Comparison of ENCODE assay signal across 13 mouse cellular contexts in the genomic region with DNA sequence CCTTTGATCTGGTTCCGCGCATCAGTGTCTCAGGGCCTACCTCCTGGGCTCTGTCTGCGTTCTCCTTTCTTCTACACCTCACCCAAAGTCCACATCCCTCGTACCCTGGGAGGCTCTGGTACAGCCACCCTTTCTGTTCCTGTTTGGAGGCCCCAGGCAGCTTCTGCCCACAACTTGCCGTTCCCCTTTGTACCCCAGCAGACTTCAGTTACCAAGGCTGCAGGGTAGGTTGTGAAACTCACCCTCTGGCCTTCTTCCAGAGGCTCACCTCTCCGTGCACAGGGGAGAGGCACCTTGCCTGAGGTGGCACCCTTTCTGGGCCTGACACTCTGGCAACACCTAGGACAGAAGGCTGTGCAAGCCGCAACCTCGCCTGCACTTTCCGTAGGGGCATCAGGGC. TPM values are rescaled to one million over a fixed set of nuclear protein-coding genes. Genes with fewer than 3 reads are reported as not detected.
DNase-seq lines count a peak whose midpoint lies in the region; ATAC-seq and TF ChIP-seq lines count a peak whose summit lies in the region.
"Had no signal": no experiment of that assay in that cellular context is flagged by ENCODE, and none has a peak within 500 bp of the region (broad histone marks: within the 10 kb centered on the region; RNA-seq: fewer than 3 reads in every experiment).

No protein-coding gene starts in this region.

- 68% methylated on average over 9 of the region's 9 CpGs for WGBS in cerebellum, adult 2 months
- WGBS in lung, embryonic 16.5 days: 76% methylated on average over 9 of the region's 9 CpGs
- 78% methylated on average over 9 of the region's 9 CpGs for WGBS in hindbrain, embryonic 16.5 days
- 77% methylated on average over 9 of the region's 9 CpGs for WGBS in kidney, embryonic 16.5 days

- H3K4me2 ChIP-seq in lung, embryonic 16.5 days (ENCODE audit: low read depth, low read length): no peak overlapping the region
- H3K4me2 ChIP-seq in hindbrain, embryonic 16.5 days (ENCODE audit: low read length): no peak overlapping the region
- H3K4me2 ChIP-seq in kidney, embryonic 16.5 days (replicated peaks; ENCODE audit: low read depth, low read length): no peak overlapping the region
- H3K4me2 ChIP-seq: forebrain, embryonic 13.5 days; lung, embryonic 14.5 days had no signal

- H3K9ac ChIP-seq in lung, embryonic 16.5 days (ENCODE audit: low read length): no peak overlapping the region
- H3K9ac ChIP-seq in hindbrain, embryonic 16.5 days (ENCODE audit: low read depth, low read length): no peak overlapping the region; the same call in 1 of the 2 replicates
- no peak overlapping the region for H3K9ac ChIP-seq in kidney, embryonic 16.5 days (replicated peaks; ENCODE audit: low read length)
- H3K9ac ChIP-seq: forebrain, embryonic 13.5 days; lung, embryonic 14.5 days had no signal

- no peaks in the 10 kb centered on the region; the same call in 1 of the 2 replicates for H3K9me3 ChIP-seq in lung, embryonic 16.5 days (ENCODE audit: control insufficient read depth, low read length)
- no peaks in the 10 kb centered on the region for H3K9me3 ChIP-seq in hindbrain, embryonic 16.5 days (ENCODE audit: control insufficient read depth, low read length)
- no peaks in the 10 kb centered on the region for H3K9me3 ChIP-seq in kidney, embryonic 16.5 days (ENCODE audit: low read length)
- H3K9me3 ChIP-seq: forebrain, embryonic 13.5 days had no signal

- H3K4me3 ChIP-seq in cerebellum, adult 2 months (replicated peaks; ENCODE audit: insufficient read depth, low read depth, low read length): no peak overlapping the region
- no peak overlapping the region for H3K4me3 ChIP-seq in lung, embryonic 16.5 days (ENCODE audit: low read length)
- no peak overlapping the region for H3K4me3 ChIP-seq in hindbrain, embryonic 16.5 days (ENCODE audit: low read length)
- H3K4me3 ChIP-seq in kidney, embryonic 16.5 days (ENCODE audit: low read length): no peak overlapping the region
- H3K4me3 ChIP-seq: forebrain, embryonic 13.5 days had no signal

- no peak overlapping the region for H3K27ac ChIP-seq in cerebellum, adult 2 months (ENCODE audit: insufficient read depth, low read length)
- no peak overlapping the region for H3K27ac ChIP-seq in lung, embryonic 16.5 days (ENCODE audit: low read length)
- H3K27ac ChIP-seq in hindbrain, embryonic 16.5 days (ENCODE audit: low read depth, low read length): no peak overlapping the region
- H3K27ac ChIP-seq in kidney, embryonic 16.5 days (ENCODE audit: low read length): no peak overlapping the region
- H3K27ac ChIP-seq: forebrain, embryonic 13.5 days had no signal

- H3K27me3 ChIP-seq in cerebellum, adult 2 months (ENCODE audit: control insufficient read depth, insufficient read depth, low read length): no peaks in the 10 kb centered on the region
- H3K27me3 ChIP-seq in lung, embryonic 16.5 days (ENCODE audit: control insufficient read depth, insufficient read depth, low read depth, low read length): no peaks in the 10 kb centered on the region
- no peaks in the 10 kb centered on the region for H3K27me3 ChIP-seq in hindbrain, embryonic 16.5 days (replicated peaks; ENCODE audit: control insufficient read depth, insufficient read depth, low read length)
- no peaks in the 10 kb centered on the region for H3K27me3 ChIP-seq in kidney, embryonic 16.5 days (ENCODE audit: insufficient read depth, low read length)
- H3K27me3 ChIP-seq: forebrain, embryonic 13.5 days had no signal

- no peak for TF ChIP-seq CTCF in cerebellum, adult 2 months (IDR thresholded peaks at IDR 0.05; ENCODE audit: borderline replicate concordance, insufficient read depth, low read depth, low read length)

- ATAC-seq in common myeloid progenitor, adult 5-6 weeks (replicated peaks; ENCODE audit: low read depth, poor library complexity, severe bottlenecking): peak; percentile 66
- peak; percentile 26; the same call in 1 of the 2 replicates for ATAC-seq in lung, embryonic 16.5 days (ENCODE audit: low read depth)
- no peak for ATAC-seq in hindbrain, embryonic 16.5 days
- no peak for ATAC-seq in kidney, embryonic 16.5 days (ENCODE audit: low FRiP score, low TSS enrichment)
- ATAC-seq: forebrain, embryonic 13.5 days had no signal

- DNase-seq in cerebellum, adult 9-11 months: peak; percentile 25
- DNase-seq in cerebellum, adult 2 months: no peak
- DNase-seq in skeletal muscle tissue, adult 2 months (ENCODE audit: low read depth, low spot score): peak; percentile 16
- no peak for DNase-seq in right cerebral cortex, postnatal 4 days
- DNase-seq: cerebellum, adult 11 months; heart, postnatal 36 days; kidney, postnatal 36 days; lung, embryonic 14.5 days had no signal

- no peak for TF ChIP-seq POLR2A in cerebellum, adult 2 months (IDR thresholded peaks at IDR 0.05; ENCODE audit: borderline replicate concordance, insufficient read depth, low read length)

- H3K36me3 ChIP-seq in lung, embryonic 16.5 days (ENCODE audit: control insufficient read depth, insufficient read depth, low read length): no peaks in the 10 kb centered on the region
- H3K36me3 ChIP-seq in hindbrain, embryonic 16.5 days (ENCODE audit: control insufficient read depth, insufficient read depth, low read length): no peaks in the 10 kb centered on the region
- H3K36me3 ChIP-seq in kidney, embryonic 16.5 days (ENCODE audit: insufficient read depth, low read length): no peaks in the 10 kb centered on the region

- peaks cover 31% of the 10 kb centered on the region for H3K4me1 ChIP-seq in cerebellum, adult 2 months (ENCODE audit: control insufficient read depth, insufficient read depth, low read length)
- peaks cover 5% of the 10 kb centered on the region for H3K4me1 ChIP-seq in lung, embryonic 16.5 days (replicated peaks; ENCODE audit: control insufficient read depth, insufficient read depth, low read length)
- H3K4me1 ChIP-seq in hindbrain, embryonic 16.5 days (ENCODE audit: control insufficient read depth, insufficient read depth, low read depth, low read length): no peaks in the 10 kb centered on the region
- H3K4me1 ChIP-seq in kidney, embryonic 16.5 days (ENCODE audit: insufficient read depth, low read length): no peaks in the 10 kb centered on the region
- H3K4me1 ChIP-seq: forebrain, embryonic 13.5 days had no signal

RNA-seq across cellular contexts. Expression of a gene that starts 19.8 kb away (rescaled TPM):
- polyA plus RNA-seq in cerebellum, adult 2 months (2012; rRNA removed): 0.69 and 1.1 TPM in 2 replicates
- total RNA-seq in common myeloid progenitor, adult 5-6 weeks (2017): 24.2 and 28.0 TPM in 2 replicates
- 3.4 and 4.2 TPM in 2 replicates for polyA plus RNA-seq in lung, embryonic 16.5 days (2015; fragmentation: Nextera tagmentation; extraction: Ambion mirVana)
- 0.85 and 1.2 TPM in 2 replicates for polyA plus RNA-seq in hindbrain, embryonic 16.5 days (2015; fragmentation: Nextera tagmentation; extraction: Ambion mirVana)
- polyA plus RNA-seq in kidney, embryonic 16.5 days (2015; fragmentation: Nextera tagmentation; extraction: Ambion mirVana): 2.1 and 2.9 TPM in 2 replicates

RNA-seq across cellular contexts. Expression of a gene that starts 46.2 kb away (rescaled TPM):
- polyA plus RNA-seq in cerebellum, adult 2 months (2012; rRNA removed): 26.6 and 28.8 TPM in 2 replicates
- 47.3 and 61.3 TPM in 2 replicates for total RNA-seq in common myeloid progenitor, adult 5-6 weeks (2017)
- 5.2 TPM in 2 replicates for polyA plus RNA-seq in lung, embryonic 16.5 days (2015; fragmentation: Nextera tagmentation; extraction: Ambion mirVana)
- polyA plus RNA-seq in hindbrain, embryonic 16.5 days (2015; fragmentation: Nextera tagmentation; extraction: Ambion mirVana): 7.9 and 10.2 TPM in 2 replicates
- 5.9 and 6.4 TPM in 2 replicates for polyA plus RNA-seq in kidney, embryonic 16.5 days (2015; fragmentation: Nextera tagmentation; extraction: Ambion mirVana)

Comparison
In these comparisons a context has a peak if more than half of its experiments do, and no peak if none do; other contexts are left out.
1. DNase-seq: peak in cerebellum, adult 9-11 months (single experiment) and skeletal muscle tissue, adult 2 months (single experiment); none in cerebellum, adult 2 months (0 of 2) and right cerebral cortex, postnatal 4 days (single experiment).
2. ATAC-seq: peak in common myeloid progenitor, adult 5-6 weeks (single experiment) and lung, embryonic 16.5 days (single experiment); none in hindbrain, embryonic 16.5 days (single experiment) and kidney, embryonic 16.5 days (single experiment).